ENCODE assay signal across 8 mouse cellular contexts in genomic region chr5:127235203-127235602, GRCm38 (mm10). TPM values are rescaled to one million over a fixed set of nuclear protein-coding genes. Genes with fewer than 3 reads are reported as not detected.
DNase-seq lines count a peak whose midpoint lies in the region; ATAC-seq and TF ChIP-seq lines count a peak whose summit lies in the region.

No protein-coding gene starts in this region.

- no peaks in the 10 kb centered on the region for H3K4me1 ChIP-seq in intestine, embryonic 16.5 days (ENCODE audit: control insufficient read depth, insufficient read depth, low read length)

- no peak overlapping the region for H3K27ac ChIP-seq in intestine, embryonic 16.5 days (ENCODE audit: low read length)
- no peak overlapping the region for H3K27ac ChIP-seq in left cerebral cortex, adult 2 months

- no peak overlapping the region for H3K4me2 ChIP-seq in intestine, embryonic 16.5 days (ENCODE audit: low read depth, low read length)

- no peak overlapping the region for H3K9ac ChIP-seq in intestine, embryonic 16.5 days (ENCODE audit: low read depth, low read length)

- peak; percentile 84 for TF ChIP-seq CTCF in left cerebral cortex, adult 2 months (IDR thresholded peaks at IDR 0.05)

- WGBS in intestine, embryonic 16.5 days: 5% methylated on average over 11 of the region's 11 CpGs

- peak; percentile 67 for DNase-seq in adrenal gland, postnatal 4 days (ENCODE audit: low spot score in 2 of 2)
- DNase-seq in embryo, embryonic 9.5 days (ENCODE audit: extremely low spot score): peak; percentile 92
- peak; percentile 57 to 67 for DNase-seq in gastrocnemius, postnatal 36 days
- DNase-seq in left cerebral cortex, adult 2 months (ENCODE audit: extremely low spot score in 1 of 2, low spot score in 2 of 2): peak; percentile 70 to 82
- peak; percentile 92 for DNase-seq in right cerebral cortex, postnatal 4 days
- no peak for DNase-seq in MN1 (ENCODE audit: low spot score)

- H3K36me3 ChIP-seq in intestine, embryonic 16.5 days (ENCODE audit: control insufficient read depth, insufficient read depth, low read length): no peaks in the 10 kb centered on the region

- intact Hi-C loops in gastrocnemius, postnatal 36 days (cut with DNase I): loop anchor here (5.0 kb wide), 2 partner anchors 107 to 242 kb away; no protein-coding TSS in a partner anchor
- intact Hi-C loops in left cerebral cortex, adult 2 months (cut with DNase I): loop anchor here (2.0 to 5.0 kb wide), 2 partner anchors 247 to 342 kb away; no protein-coding TSS in a partner anchor

- no peak overlapping the region for H3K4me3 ChIP-seq in intestine, embryonic 16.5 days (ENCODE audit: low read length)
- H3K4me3 ChIP-seq in left cerebral cortex, adult 2 months: no peak overlapping the region; the same call in 1 of the 2 replicates

- no peaks in the 10 kb centered on the region for H3K9me3 ChIP-seq in intestine, embryonic 16.5 days (ENCODE audit: control insufficient read depth, low read length)

- 0 out of 2 replicates have a peak, but pooled peaks have one; percentile 62 for ATAC-seq in intestine, embryonic 16.5 days
- peak; percentile 66 for ATAC-seq in megakaryocyte progenitor cell, adult 5-6 weeks (replicated peaks; ENCODE audit: poor library complexity)

- peaks cover 9% of the 10 kb centered on the region for H3K27me3 ChIP-seq in intestine, embryonic 16.5 days (replicated peaks; ENCODE audit: control insufficient read depth, insufficient read depth, low read length)

RNA-seq across cellular contexts. Expression of gene Tmem132c, which starts 6.4 kb away (rescaled TPM):
- total RNA-seq in adrenal gland, postnatal 4 days (2021): 1 to 10 TPM; 3.7 to 5.2 TPM
- under 1 TPM; 0.18 to 0.22 TPM for total RNA-seq in gastrocnemius, postnatal 36 days (2021)
- polyA plus RNA-seq in intestine, embryonic 16.5 days (2015; fragmentation: Nextera tagmentation; extraction: Ambion mirVana): 0.18 and 0.39 TPM in 2 replicates
- 1 to 10 TPM; 6.2 to 9.5 TPM for total RNA-seq in left cerebral cortex, adult 2 months (2021)
- total RNA-seq in megakaryocyte progenitor cell, adult 5-6 weeks (2015): not detected in 2 replicates
- not detected in 2 replicates for total RNA-seq in megakaryocyte progenitor cell, adult 5-6 weeks (2017)
